Mouse (Mus musculus): ENCODE data around the gene B4galnt3. TPM values are rescaled to one million over a fixed set of nuclear protein-coding genes. Genes with fewer than 3 reads are reported as not detected.

B4galnt3 gene
- polyA plus RNA-seq (2015; fragmentation: Nextera tagmentation; extraction: Ambion mirVana), result 0.50 and 0.52 TPM in 2 replicates

DNA sequence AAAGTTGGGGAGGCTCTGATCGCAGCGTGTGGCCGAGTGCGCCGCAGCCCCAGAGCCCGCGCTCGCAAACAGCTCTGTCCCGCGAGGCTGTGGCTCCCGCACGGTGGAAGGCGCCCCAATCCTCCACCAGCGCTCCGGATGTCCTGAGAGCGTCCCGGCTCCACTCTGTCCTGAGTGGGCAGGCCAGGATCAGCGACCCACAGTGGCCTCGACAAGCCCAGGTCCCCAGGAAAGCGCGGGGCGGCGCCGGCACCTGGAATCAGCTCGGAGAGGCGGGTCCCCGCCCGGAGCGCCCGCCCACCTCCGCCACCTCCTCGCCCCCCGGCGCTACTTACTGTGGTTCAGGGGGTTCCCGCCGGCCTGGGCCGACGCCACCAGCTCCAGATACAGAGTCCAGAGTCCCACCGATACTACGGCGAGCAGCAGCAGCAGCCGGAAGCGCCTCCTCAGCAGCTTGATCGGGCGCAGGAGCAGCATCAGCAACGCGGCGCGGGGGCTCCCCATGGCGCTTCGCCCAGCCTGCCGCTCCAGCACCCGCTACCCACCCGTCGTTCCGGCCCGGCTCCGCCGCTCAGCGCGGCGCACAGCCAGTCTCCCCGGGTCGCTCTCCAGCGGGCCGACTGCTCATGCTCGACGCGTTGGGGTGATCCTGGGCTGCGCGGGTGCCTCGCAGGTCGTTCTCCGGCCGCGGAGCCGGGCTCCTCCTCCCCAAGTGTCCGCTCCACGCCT is at the start of gene B4galnt3, which contains the start of gene D330020A13Rik:
Gene B4galnt3 (minus strand): TSS at position 504 of the 729 bp plus-strand sequence.
Gene D330020A13Rik (plus strand): TSS at position 309 of the 729 bp plus-strand sequence.

Other genes with a start within 250 kb of the B4galnt3 start
- not detected in 2 replicates for gene Ninj2, start 201.2 kb downstream of the B4galnt3 start, polyA plus RNA-seq (2015; fragmentation: Nextera tagmentation; extraction: Ambion mirVana)
- gene D330020A13Rik, start 195 bp downstream of the B4galnt3 start, polyA plus RNA-seq (2015; fragmentation: Nextera tagmentation; extraction: Ambion mirVana), result 0.69 and 0.86 TPM in 2 replicates
- gene Kdm5a, start 69.6 kb upstream of the B4galnt3 start, polyA plus RNA-seq (2015; fragmentation: Nextera tagmentation; extraction: Ambion mirVana), result 20.8 and 22.0 TPM in 2 replicates
- gene Ccdc77, start 69.8 kb upstream of the B4galnt3 start, polyA plus RNA-seq (2015; fragmentation: Nextera tagmentation; extraction: Ambion mirVana), result 12.7 and 14.4 TPM in 2 replicates
- 1.9 and 2.4 TPM in 2 replicates for gene Il17ra, start 168.7 kb upstream of the B4galnt3 start, polyA plus RNA-seq (2015; fragmentation: Nextera tagmentation; extraction: Ambion mirVana)
- 0.04 TPM in 1 of 2 replicates, not detected in the other for gene Tmem121b, start 199.2 kb upstream of the B4galnt3 start, polyA plus RNA-seq (2015; fragmentation: Nextera tagmentation; extraction: Ambion mirVana)
- 12.5 and 14.2 TPM in 2 replicates for gene Hdhd5, start 236.8 kb upstream of the B4galnt3 start, polyA plus RNA-seq (2015; fragmentation: Nextera tagmentation; extraction: Ambion mirVana)